Mouse (Mus musculus) kidney, postnatal 4 days (tissue): Measurements from ENCODE around the gene Tnf.
"Not testable (repeated sequence)": the region's sequence is repeated elsewhere in the genome, so short reads cannot be mapped to it uniquely, and the experiment has no call there.

ENCODE experiments used
- DNase-seq, 2 experiments: peaks; one replicate each; pipeline ENCODE4 v3.0.0; 2021; ENCODE audit warnings: mixed read lengths in 2 of 2

The Tnf gene

DNA sequence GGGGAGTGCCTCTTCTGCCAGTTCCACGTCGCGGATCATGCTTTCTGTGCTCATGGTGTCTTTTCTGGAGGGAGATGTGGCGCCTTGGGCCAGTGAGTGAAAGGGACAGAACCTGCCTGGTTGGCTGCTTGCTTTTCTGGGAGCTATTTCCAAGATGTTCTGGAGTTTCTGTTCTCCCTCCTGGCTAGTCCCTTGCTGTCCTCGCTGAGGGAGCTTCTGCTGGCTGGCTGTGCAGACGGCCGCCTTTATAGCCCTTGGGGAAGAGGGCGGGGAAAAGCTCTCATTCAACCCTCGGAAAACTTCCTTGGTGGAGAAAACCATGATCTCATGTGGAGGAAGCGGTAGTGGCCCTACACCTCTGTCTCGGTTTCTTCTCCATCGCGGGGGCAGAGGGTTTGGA, at the start of gene Tnf:
TSS of gene Tnf (minus strand) at position 221 of the 400 bp plus-strand sequence.
- DNase-seq, result peak; percentile 56 to 72

GRCm38 (mm10) chr17:35251162-35251719, 49.4 kb upstream of the Tnf start:
- no peak for DNase-seq

DNA sequence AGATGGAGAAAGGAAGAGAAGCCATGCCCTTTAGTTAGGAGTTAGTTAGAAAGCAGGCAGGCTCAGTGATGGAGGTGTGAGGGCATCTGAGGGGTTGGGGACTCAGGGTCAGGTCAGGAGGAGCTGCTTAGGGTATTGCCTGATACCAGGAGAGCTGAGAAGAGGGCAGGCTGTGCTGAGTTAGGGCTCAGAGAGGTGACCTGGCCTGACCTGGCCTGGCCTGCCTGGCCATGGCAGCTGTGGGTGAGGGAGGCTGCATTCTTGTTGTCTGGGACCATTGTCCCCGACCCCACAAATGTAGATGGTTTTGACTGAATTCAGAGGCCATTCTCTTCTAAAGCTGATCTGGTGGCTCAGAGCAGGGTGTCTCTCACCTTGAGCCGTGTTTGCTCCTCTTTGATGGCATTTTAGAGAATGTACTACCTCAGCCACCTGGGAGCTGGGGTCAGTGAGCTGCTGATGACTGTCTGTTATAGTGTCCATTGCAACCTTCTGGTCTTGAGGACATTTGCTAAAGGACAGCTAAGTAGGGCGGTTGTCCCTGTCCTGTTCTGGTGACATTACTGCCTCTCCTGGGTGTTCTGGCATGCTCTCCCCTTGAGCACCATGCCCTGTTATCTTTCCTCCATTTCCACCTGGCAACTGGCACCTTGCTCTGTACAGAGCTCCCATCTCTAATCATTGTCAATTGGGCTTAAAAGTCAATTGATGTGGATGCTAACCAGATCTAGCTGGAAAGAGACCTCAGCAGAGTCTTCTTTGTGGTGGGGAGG, 48.7 kb upstream of the Tnf start:
- peak in 1 of 2 experiments; percentile 17 for DNase-seq

GRCm38 (mm10) chr17:35249451-35250197, 47.8 kb upstream of the Tnf start:
- peak in 1 of 2 experiments; percentile 56 for DNase-seq

DNA sequence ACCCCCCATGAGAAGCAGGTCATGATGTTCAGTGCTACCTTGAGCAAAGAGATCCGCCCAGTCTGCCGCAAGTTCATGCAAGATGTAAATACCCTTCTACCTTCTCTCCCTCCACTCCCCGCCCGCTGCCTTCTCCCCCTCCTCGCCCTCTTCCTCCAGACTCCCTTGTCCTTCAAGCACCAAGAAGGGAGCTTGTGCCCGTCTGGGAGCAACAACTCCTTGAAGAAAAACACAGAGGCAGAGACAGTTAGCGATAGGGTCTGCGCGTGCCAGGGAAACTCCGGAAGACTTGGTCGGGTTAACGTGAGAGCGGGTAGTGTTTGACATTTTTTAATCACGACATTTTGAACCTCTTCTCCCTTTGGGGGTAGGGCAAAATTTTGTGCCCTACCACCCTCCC, 47.2 kb upstream of the Tnf start:
- no peak for DNase-seq

- peak in 1 of 2 experiments; percentile 22 for DNase-seq
Observed at GRCm38 (mm10) chr17:35247144-35247543, 45.3 kb upstream of the Tnf start.

GRCm38 (mm10) chr17:35245731-35246623, 44.2 kb upstream of the Tnf start:
- peak in 1 of 2 experiments; percentile 59 for DNase-seq

GRCm38 (mm10) chr17:35244999-35245398, 43.2 kb upstream of the Tnf start:
- DNase-seq, result no peak

- DNase-seq, result peak; percentile 73 to 78
Observed at GRCm38 (mm10) chr17:35243086-35243485, 41.3 kb upstream of the Tnf start.

GRCm38 (mm10) chr17:35242015-35242941, 40.5 kb upstream of the Tnf start:
- DNase-seq, result peak; percentile 78 to 89

- peak; percentile 95 to 98 for DNase-seq
Observed at GRCm38 (mm10) chr17:35241305-35242014, 39.7 kb upstream of the Tnf start, which contains the start of gene Ddx39b. TSS of gene Ddx39b (plus strand) at chr17:35241746.

DNA sequence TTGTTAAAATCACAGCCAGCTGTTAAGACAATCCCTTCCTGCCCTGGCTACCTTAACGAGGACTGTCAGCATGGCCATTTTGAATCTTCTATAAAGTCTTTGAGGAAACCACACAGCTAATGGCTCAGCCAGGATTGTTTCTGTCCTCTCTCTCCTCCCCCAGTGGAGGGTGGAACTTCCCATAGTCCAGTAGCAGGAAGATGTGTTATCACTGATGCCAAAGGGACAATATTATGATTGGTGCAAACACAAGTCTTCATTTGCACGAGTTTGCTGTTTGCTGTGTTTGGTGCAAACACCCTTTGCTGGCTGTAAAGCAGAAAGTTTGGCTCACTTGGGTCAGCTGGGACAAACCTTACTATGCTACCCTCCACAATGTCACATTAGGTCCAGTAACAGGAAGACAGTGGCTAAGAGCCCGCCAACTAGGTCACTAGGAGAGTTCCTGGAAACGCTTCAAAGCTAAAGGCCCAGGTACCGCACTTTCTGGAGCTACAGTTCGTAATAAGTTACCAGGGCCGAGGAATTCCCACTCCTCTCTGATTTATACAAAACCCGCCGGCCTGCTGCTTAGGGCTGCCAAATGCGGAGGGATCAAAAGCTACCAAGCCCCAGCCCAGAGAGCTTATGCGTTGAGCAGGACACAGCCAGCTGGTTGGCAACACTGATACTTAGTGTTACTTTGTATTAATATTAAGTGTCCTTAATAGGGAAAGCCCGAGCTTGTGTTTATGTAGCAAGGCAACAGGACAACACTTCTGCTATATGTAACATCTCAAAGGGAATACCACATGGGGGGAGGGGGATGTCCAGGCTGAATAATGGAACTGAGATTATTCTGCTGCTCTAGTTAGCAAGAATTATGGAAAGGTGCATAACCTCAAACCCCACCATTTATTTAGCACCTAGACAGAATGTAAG, 38.8 kb upstream of the Tnf start:
- peak in 1 of 2 experiments; percentile 54 for DNase-seq

GRCm38 (mm10) chr17:35239700-35240099, 37.9 kb upstream of the Tnf start:
- DNase-seq, result no peak

DNA sequence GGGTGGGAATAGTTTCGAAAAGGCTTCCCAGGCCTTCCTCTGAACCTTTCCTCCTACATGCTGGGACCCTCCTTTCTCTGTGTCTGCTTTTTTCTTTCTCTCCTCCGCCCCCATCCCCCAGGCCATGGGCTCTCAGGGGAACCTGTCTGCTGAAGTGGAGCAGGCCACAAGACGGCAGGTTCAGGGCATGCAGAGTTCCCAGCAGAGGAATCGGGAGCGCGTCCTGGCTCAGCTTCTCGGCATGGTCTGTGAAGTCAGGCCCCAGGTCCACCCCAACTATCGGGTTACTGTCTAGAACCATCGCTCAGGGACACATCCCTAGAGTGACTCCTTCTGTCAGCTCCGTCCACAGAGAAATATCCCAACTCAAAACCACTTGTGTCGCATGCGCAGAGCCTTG, 35.7 kb upstream of the Tnf start:
- no peak for DNase-seq

GRCm38 (mm10) chr17:35236996-35237395, 35.2 kb upstream of the Tnf start:
- no peak for DNase-seq

GRCm38 (mm10) chr17:35236390-35236746, 34.6 kb upstream of the Tnf start:
- peak; percentile 98 to 99 for DNase-seq

DNA sequence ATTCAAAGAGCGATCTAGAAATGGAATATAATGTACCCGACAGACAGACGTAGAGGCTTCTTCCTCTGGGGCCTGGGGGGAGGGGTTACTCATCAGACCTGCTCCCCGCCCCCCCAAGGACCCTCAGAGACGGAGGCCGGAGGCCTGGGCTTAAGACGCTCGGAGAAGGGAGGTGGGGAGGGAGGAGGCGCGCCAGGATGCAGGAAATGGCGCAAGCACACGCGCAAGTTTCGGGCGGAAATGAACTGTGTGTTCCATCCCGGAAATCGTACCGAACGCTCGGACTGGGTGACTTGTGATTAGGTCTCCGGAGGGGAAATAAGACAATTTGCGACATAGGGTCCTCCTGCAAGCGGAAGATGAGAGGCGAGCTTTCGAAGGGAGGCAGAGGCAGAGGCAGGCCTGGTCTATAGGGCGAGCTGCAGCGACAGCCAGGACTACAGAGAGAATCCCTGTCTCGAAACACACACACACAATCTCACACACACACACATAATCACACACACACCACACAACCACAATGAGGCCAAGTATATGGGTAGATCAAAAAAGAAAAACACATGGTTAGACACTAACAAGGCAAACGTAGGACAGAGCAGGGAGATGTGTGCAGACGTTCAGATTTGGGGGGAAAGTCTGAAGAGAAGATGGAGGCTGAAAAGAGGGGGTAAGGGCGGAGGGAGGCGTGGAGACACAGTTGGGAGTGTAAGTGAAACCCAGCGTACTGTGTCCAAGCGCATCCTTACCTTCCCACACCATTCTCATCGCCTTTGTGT, 34.0 kb upstream of the Tnf start, which contains the start of gene Nfkbil1:
TSS of gene Nfkbil1 (minus strand) at position 179 of the 776 bp plus-strand sequence.
- DNase-seq, result peak; percentile 90 to 95

DNA sequence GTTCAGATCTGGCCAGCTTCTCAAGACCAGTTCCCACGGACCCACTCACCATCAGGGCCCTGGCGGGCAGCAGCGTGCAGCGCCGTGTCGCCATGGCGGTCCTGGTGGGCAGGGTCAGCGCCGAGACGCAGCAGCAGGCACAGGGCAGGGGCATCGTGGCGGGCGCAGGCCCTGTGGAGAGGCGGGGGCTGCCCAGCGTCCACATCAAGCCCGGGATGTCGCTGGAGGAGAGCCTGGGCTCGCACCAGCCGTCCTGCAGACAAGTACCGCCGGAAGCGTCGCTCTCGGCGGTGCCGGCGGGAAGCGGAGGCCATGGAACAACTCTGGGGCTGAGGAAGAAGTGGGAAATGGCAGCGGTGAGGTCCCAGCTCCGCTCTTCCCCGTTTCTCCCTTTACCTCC, 33.1 kb upstream of the Tnf start:
- DNase-seq, result peak; percentile 67 to 78

GRCm38 (mm10) chr17:35234090-35234489, 32.3 kb upstream of the Tnf start:
- DNase-seq, result not testable (repeated sequence)
